8 mouse cellular contexts compared by ENCODE assay signal in the genomic region with DNA sequence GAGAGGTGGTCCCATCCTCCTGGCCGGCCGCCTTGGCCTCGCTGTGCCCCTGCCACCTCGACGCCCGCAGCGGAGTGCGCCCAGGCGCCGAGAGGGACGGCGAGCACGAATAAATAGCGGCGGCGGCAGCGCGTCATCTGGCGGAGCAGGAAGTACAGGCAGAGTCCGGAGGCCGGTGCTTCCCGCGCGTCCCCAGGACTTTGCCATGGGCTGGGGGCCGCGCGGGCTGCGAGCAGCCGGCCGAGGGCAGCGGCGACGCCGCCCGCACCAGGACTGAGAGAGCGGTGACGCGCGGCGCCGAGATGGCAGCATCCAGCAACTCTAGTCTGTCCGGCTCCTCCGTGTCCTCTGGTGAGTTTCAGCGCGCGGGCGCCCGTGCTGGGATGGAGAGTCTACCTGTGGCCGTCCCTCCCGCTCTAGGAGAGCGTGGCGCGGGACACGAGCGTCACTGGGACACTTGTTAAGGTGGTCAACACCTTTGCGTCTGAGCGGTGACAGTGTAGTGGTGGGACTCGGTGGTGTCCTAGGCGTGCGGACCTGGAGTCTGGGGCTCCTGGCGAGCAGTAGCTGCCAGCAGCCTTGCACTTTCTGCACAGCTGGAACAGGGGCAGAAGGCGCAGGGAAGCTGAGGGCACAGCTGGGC. TPM values are rescaled to one million over a fixed set of nuclear protein-coding genes. Genes with fewer than 3 reads are reported as not detected.
DNase-seq lines count a peak whose midpoint lies in the region; ATAC-seq and TF ChIP-seq lines count a peak whose summit lies in the region.

No protein-coding gene starts in this region.

- H3K4me3 ChIP-seq in ES-Bruce4 (ENCODE audit: low read depth, low read length) = peak overlapping the region; percentile 81
- peak overlapping the region; percentile 72 for H3K4me3 ChIP-seq in forebrain, embryonic 10.5 days
- peak overlapping the region; percentile 60 for H3K4me3 ChIP-seq in lung, postnatal 0 days (ENCODE audit: low read depth, low read length)

- H3K9me3 ChIP-seq in ES-Bruce4 (replicated peaks; ENCODE audit: control insufficient read depth, insufficient read depth, low read length, poor library complexity, severe bottlenecking) = no peaks in the 10 kb centered on the region
- H3K9me3 ChIP-seq in forebrain, embryonic 10.5 days = peaks cover 3% of the 10 kb centered on the region; the same call in 1 of the 2 replicates
- H3K9me3 ChIP-seq in lung, postnatal 0 days (ENCODE audit: low read length) = no peaks in the 10 kb centered on the region

- peak; percentile 63 to 70 for ATAC-seq in hematopoietic stem cell, adult 5-6 weeks (replicated peaks in 1 of 2; ENCODE audit: insufficient read depth in 1 of 2, low FRiP score in 2 of 2, low TSS enrichment in 1 of 2, low read depth in 1 of 2, poor library complexity in 2 of 2, severe bottlenecking in 2 of 2)
- ATAC-seq in lung, postnatal 0 days = peak; percentile 80
- peak; percentile 55 for ATAC-seq in neutrophil, adult 5-6 weeks (ENCODE audit: extremely low read depth, insufficient number of reproducible peaks, low FRiP score, poor library complexity, severe bottlenecking)

- under 1% methylated on average over 62 of the region's 62 CpGs for WGBS in forebrain, embryonic 10.5 days
- WGBS in lung, postnatal 0 days = under 1% methylated on average over 57 of the region's 62 CpGs

- H3K4me1 ChIP-seq in ES-Bruce4 (ENCODE audit: control insufficient read depth, insufficient read depth, low read length) = no peaks in the 10 kb centered on the region
- H3K4me1 ChIP-seq in forebrain, embryonic 10.5 days = peaks cover 44% of the 10 kb centered on the region
- H3K4me1 ChIP-seq in lung, postnatal 0 days (ENCODE audit: insufficient read depth, low read depth, low read length) = peaks cover 11% of the 10 kb centered on the region; the same call in 1 of the 2 replicates

- TF ChIP-seq EP300 in ES-Bruce4 (IDR thresholded peaks at IDR 0.05; ENCODE audit: insufficient read depth, low read depth, low read length) = no peak
- no peak for TF ChIP-seq EP300 in lung, postnatal 0 days (IDR thresholded peaks at IDR 0.05)

- no peaks in the 10 kb centered on the region for H3K36me3 ChIP-seq in ES-Bruce4 (ENCODE audit: control insufficient read depth, insufficient read depth, low read length, poor library complexity, severe bottlenecking)
- no peaks in the 10 kb centered on the region for H3K36me3 ChIP-seq in forebrain, embryonic 10.5 days (replicated peaks)
- H3K36me3 ChIP-seq in lung, postnatal 0 days (ENCODE audit: insufficient read depth, low read length) = no peaks in the 10 kb centered on the region

- DNase-seq in brain, embryonic 14.5 days (ENCODE audit: low read depth) = peak; percentile 85
- DNase-seq in forebrain, embryonic 10.5 days (ENCODE audit: extremely low spot score, low spot score) = peak; percentile 75
- peak; percentile 21 to 72 for DNase-seq in layer of hippocampus, postnatal 10 days (ENCODE audit: low spot score in 2 of 2)
- DNase-seq in lung, postnatal 0 days (ENCODE audit: low spot score) = peak; percentile 66
- peak; percentile 40 for DNase-seq in thymus, postnatal 14 days

- no peak overlapping the region for H3K27ac ChIP-seq in ES-Bruce4 (ENCODE audit: insufficient read depth, low read length)
- H3K27ac ChIP-seq in forebrain, embryonic 10.5 days = peak overlapping the region; percentile 92
- H3K27ac ChIP-seq in lung, postnatal 0 days (ENCODE audit: low read length) = peak overlapping the region; percentile 47

- H3K4me2 ChIP-seq in lung, postnatal 0 days (replicated peaks; ENCODE audit: low read depth, low read length) = peak overlapping the region; percentile 93

- no peak for TF ChIP-seq POLR2A in ES-Bruce4 (IDR thresholded peaks at IDR 0.05; ENCODE audit: insufficient read depth, low read length)
- peak; percentile 62; the same call in 1 of the 2 replicates for TF ChIP-seq POLR2A in brain, embryonic 14.5 days (IDR thresholded peaks at IDR 0.05; ENCODE audit: borderline replicate concordance, extremely low read depth, insufficient read depth, insufficient read length, poor library complexity, severe bottlenecking)

- no peak for TF ChIP-seq CTCF in ES-Bruce4 (IDR thresholded peaks at IDR 0.05; ENCODE audit: low read depth, low read length)
- no peak for TF ChIP-seq CTCF in brain, embryonic 14.5 days (IDR thresholded peaks at IDR 0.05; ENCODE audit: borderline replicate concordance, extremely low read depth, insufficient read depth, insufficient read length)
- peak; percentile 20 for TF ChIP-seq CTCF in lung, postnatal 0 days (IDR thresholded peaks at IDR 0.05)

- peak overlapping the region; percentile 71 for H3K9ac ChIP-seq in ES-Bruce4 (ENCODE audit: low read depth, poor library complexity, severe bottlenecking)
- H3K9ac ChIP-seq in lung, postnatal 0 days (replicated peaks; ENCODE audit: low read depth) = peak overlapping the region; percentile 41

- peaks cover 7% of the 10 kb centered on the region; the same call in 1 of the 2 replicates for H3K27me3 ChIP-seq in ES-Bruce4 (ENCODE audit: control insufficient read depth, insufficient read depth, low read length, poor library complexity, severe bottlenecking)
- H3K27me3 ChIP-seq in forebrain, embryonic 10.5 days (ENCODE audit: poor library complexity, severe bottlenecking) = peaks cover 80% of the 10 kb centered on the region
- H3K27me3 ChIP-seq in lung, postnatal 0 days (replicated peaks; ENCODE audit: insufficient read depth, low read length) = peaks cover 35% of the 10 kb centered on the region

RNA-seq across cellular contexts. Expression of gene Chn2, which starts 0.6 kb away (rescaled TPM):
- polyA plus RNA-seq in ES-Bruce4 (2011; ENCODE audit: insufficient read depth, insufficient read length, low read depth, missing spikeins) = 5.6 and 7.9 TPM in 2 replicates
- 36.0 and 38.2 TPM in 2 replicates for polyA plus RNA-seq in brain, embryonic 14.5 days (2012; rRNA removed)
- polyA plus RNA-seq in forebrain, embryonic 10.5 days (2016; fragmentation: Nextera tagmentation; extraction: Ambion mirVana) = 9.5 and 10.6 TPM in 2 replicates
- 15.8 and 25.8 TPM in 2 replicates for total RNA-seq in hematopoietic stem cell, adult 5-6 weeks (2017)
- total RNA-seq in layer of hippocampus, postnatal 10 days (2021) = 10 to 100 TPM; 26.5 to 31.0 TPM
- polyA plus RNA-seq in lung, postnatal 0 days (2015; fragmentation: Nextera tagmentation; extraction: Ambion mirVana) = 6.8 and 7.0 TPM in 2 replicates
- total RNA-seq in neutrophil, adult 5-6 weeks (2017) = 4.1 and 6.4 TPM in 2 replicates
